Mouse (Mus musculus) testis, adult 2 months (tissue): Measurements from ENCODE around the gene Gramd4.

ENCODE experiments used
- CTCF ChIP-seq: fragments of 200-500 bp; IDR thresholded peaks from 2 replicates; pipeline ENCODE4 v1.5.1; 2012; ENCODE audit warnings: low read depth, mild to moderate bottlenecking, inconsistent platforms, low read length, moderate library complexity; ENCODE audit not compliant: control insufficient read depth, insufficient read depth, insufficient replicate concordance
- POLR2A ChIP-seq: fragments of 200-500 bp; IDR thresholded peaks from 2 replicates; pipeline ENCODE4 v1.6.1; 2012; ENCODE audit warnings: low read depth, mild to moderate bottlenecking, inconsistent platforms, low read length, moderate library complexity; ENCODE audit not compliant: control insufficient read depth

- TF ChIP-seq CTCF (no peak), POLR2A (no peak)
Observed at GRCm38 (mm10) chr15:86064850-86065229, 7.3 kb downstream of the Gramd4 start.
